Mouse (Mus musculus): ENCODE data around the gene Fkbp1b. TPM values are rescaled to one million over a fixed set of nuclear protein-coding genes. Genes with fewer than 3 reads are reported as not detected.

The Fkbp1b gene
- polyA plus RNA-seq (2014; fragmentation: Illumina TruSeq; extraction: RNeasy Lipid Tissue Mini Kit (QIAGEN cat#74804); ENCODE audit: low read depth, low replicate concordance) = 0.74 TPM

GRCm38 (mm10) chr12:4841392-4841887 lies at the start of gene Fkbp1b:
Fkbp1b (minus strand) TSS chr12:4841591.

GRCm38 (mm10) chr12:4874161-4874927 lies 33.0 kb upstream of the Fkbp1b start, which contains the start of gene Mfsd2b:
Mfsd2b (minus strand) TSS chr12:4874359.

GRCm38 (mm10) chr12:4842890-4843597 lies 1.7 kb upstream of the Fkbp1b start, which contains the start of gene Wdcp:
Wdcp (plus strand) TSS chr12:4843303.

GRCm38 (mm10) chr12:4817361-4818101 lies 23.9 kb downstream of the Fkbp1b start, which contains the start of gene Sf3b6:
Sf3b6 (plus strand) TSS chr12:4817544.

Other genes starting within 250 kb of the Fkbp1b start
- 78.6 TPM for gene Itsn2, start 249.0 kb downstream of the Fkbp1b start, polyA plus RNA-seq (2014; fragmentation: Illumina TruSeq; extraction: RNeasy Lipid Tissue Mini Kit (QIAGEN cat#74804); ENCODE audit: low read depth, low replicate concordance)
- not detected for gene Gm3625, start 248.7 kb downstream of the Fkbp1b start, polyA plus RNA-seq (2014; fragmentation: Illumina TruSeq; extraction: RNeasy Lipid Tissue Mini Kit (QIAGEN cat#74804); ENCODE audit: low read depth, low replicate concordance)
- 97.7 TPM for gene Fam228a, start 103.2 kb downstream of the Fkbp1b start, polyA plus RNA-seq (2014; fragmentation: Illumina TruSeq; extraction: RNeasy Lipid Tissue Mini Kit (QIAGEN cat#74804); ENCODE audit: low read depth, low replicate concordance)
- 475 TPM for gene Pfn4, start 72.6 kb downstream of the Fkbp1b start, polyA plus RNA-seq (2014; fragmentation: Illumina TruSeq; extraction: RNeasy Lipid Tissue Mini Kit (QIAGEN cat#74804); ENCODE audit: low read depth, low replicate concordance)
- gene Fam228b, start 72.3 kb downstream of the Fkbp1b start, polyA plus RNA-seq (2014; fragmentation: Illumina TruSeq; extraction: RNeasy Lipid Tissue Mini Kit (QIAGEN cat#74804); ENCODE audit: low read depth, low replicate concordance) = 146 TPM
- gene Sf3b6, start 24.0 kb downstream of the Fkbp1b start, polyA plus RNA-seq (2014; fragmentation: Illumina TruSeq; extraction: RNeasy Lipid Tissue Mini Kit (QIAGEN cat#74804); ENCODE audit: low read depth, low replicate concordance) = 72.5 TPM
- 2.8 TPM for gene Wdcp, start 1.7 kb upstream of the Fkbp1b start, polyA plus RNA-seq (2014; fragmentation: Illumina TruSeq; extraction: RNeasy Lipid Tissue Mini Kit (QIAGEN cat#74804); ENCODE audit: low read depth, low replicate concordance)
- 0.83 TPM for gene Mfsd2b, start 32.8 kb upstream of the Fkbp1b start, polyA plus RNA-seq (2014; fragmentation: Illumina TruSeq; extraction: RNeasy Lipid Tissue Mini Kit (QIAGEN cat#74804); ENCODE audit: low read depth, low replicate concordance)
- gene Ubxn2a, start 66.1 kb upstream of the Fkbp1b start, polyA plus RNA-seq (2014; fragmentation: Illumina TruSeq; extraction: RNeasy Lipid Tissue Mini Kit (QIAGEN cat#74804); ENCODE audit: low read depth, low replicate concordance) = 20.1 TPM
- 18.4 TPM for gene Atad2b, start 75.8 kb upstream of the Fkbp1b start, polyA plus RNA-seq (2014; fragmentation: Illumina TruSeq; extraction: RNeasy Lipid Tissue Mini Kit (QIAGEN cat#74804); ENCODE audit: low read depth, low replicate concordance)